Mouse (Mus musculus): ENCODE results near the gene Timm44.

GRCm38 (mm10) chr8:4322470-4322869 is 46.8 kb upstream of the Timm44 start:
- TF ChIP-seq CTCF (IDR thresholded peaks at IDR 0.05; ENCODE audit: low read depth) (peak; percentile 94), EP300 (optimal IDR thresholded peaks at IDR 0.05) (no peak)

All from stomach, postnatal 0 days (tissue).